Mouse (Mus musculus) splenic B cell, adult 2 months (primary cell): Measurements from ENCODE around the gene Gm10260.

ENCODE experiments used
- DNase-seq: peaks from one replicate; pipeline ENCODE4 v3.0.0-alpha.2; 2011; ENCODE audit warnings: low read depth, low spot score
- H3K27me3 ChIP-seq: 2 replicates; pipeline ENCODE4 v1.6.1; 2012; ENCODE audit warnings: mild to moderate bottlenecking, low read length, moderate library complexity, mixed read lengths; ENCODE audit not compliant: control insufficient read depth, poor library complexity, insufficient read depth, severe bottlenecking
- H3K36me3 ChIP-seq: 2 replicates; pipeline ENCODE4 v1.6.1; 2012; ENCODE audit warnings: mild to moderate bottlenecking, low read length, moderate library complexity, mixed read lengths; ENCODE audit not compliant: control insufficient read depth, poor library complexity, insufficient read depth, severe bottlenecking

Gene Gm10260

GRCm38 (mm10) chr13:97779657-97780445, 19.4 kb upstream of the Gm10260 start:
- no peaks in the 10 kb centered on the region for H3K27me3 ChIP-seq
- no peak for DNase-seq
- H3K36me3 ChIP-seq = no peaks in the 10 kb centered on the region

DNA sequence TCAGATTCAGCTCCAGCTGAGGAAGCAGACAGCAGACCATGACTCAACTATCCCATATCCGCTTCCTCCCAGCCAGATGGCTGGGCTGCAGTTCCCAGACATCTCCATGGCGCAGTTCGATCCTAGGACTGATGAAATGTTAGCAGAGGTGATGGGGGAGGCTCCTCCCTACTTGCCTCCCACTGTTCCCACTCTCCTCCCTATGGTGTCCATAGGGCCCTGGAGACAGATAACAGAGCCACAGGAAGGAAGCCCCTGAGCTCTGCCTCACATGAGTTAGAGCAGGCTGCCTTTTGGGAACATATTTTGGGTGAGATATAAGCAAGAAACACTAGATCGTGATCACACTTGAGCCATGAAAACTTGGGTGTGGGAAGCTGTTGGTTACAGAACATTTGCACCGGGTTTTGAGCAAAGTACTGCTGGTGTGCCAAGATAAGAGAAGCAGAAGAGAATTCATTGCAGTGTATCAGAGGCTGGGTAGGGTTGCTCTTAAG, 18.3 kb upstream of the Gm10260 start:
- no peak for DNase-seq
- H3K27me3 ChIP-seq = no peaks in the 10 kb centered on the region
- H3K36me3 ChIP-seq = no peaks in the 10 kb centered on the region

DNA sequence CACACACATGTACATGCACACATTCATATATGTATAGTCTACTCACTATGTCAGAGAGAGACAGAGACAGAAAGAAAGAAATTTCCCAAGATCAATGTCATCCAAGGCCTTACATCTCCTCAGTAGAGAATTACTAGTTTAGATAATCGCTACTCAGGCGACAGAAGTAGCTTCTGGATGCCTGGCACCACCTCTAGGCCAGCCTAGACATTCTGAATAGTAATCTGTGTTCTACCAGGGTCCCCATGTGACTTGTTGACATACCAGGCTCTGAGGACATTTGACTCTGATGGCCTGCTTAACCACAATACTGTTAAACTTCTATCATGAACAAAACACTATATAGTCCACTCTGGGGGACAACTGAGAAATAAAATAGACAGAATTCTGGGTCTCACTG, 17.2 kb upstream of the Gm10260 start:
- no peaks in the 10 kb centered on the region for H3K36me3 ChIP-seq
- no peaks in the 10 kb centered on the region for H3K27me3 ChIP-seq
- no peak for DNase-seq

DNA sequence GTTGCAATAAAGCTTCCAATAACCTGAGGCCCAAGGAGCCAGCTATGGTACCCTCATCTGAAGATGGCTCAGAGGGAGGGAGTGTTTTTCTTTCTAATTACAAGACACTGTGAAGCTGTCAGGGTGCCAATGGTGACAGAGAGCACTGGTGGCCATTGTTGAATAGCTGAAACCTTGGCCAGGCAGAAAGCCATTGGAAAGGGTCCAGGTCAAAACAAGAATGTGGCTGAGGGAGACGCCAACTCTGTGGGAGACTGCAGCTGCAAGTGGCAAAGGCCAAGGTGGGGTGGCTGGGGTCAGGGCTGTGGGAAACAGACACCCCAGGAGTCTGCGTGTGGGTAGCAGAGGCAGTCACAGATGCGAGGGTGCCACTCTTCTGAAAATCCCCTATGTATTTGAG, 16.3 kb upstream of the Gm10260 start:
- no peak for DNase-seq
- Histone ChIP-seq H3K27me3 (no peaks in the 10 kb centered on the region), H3K36me3 (no peaks in the 10 kb centered on the region)

DNA sequence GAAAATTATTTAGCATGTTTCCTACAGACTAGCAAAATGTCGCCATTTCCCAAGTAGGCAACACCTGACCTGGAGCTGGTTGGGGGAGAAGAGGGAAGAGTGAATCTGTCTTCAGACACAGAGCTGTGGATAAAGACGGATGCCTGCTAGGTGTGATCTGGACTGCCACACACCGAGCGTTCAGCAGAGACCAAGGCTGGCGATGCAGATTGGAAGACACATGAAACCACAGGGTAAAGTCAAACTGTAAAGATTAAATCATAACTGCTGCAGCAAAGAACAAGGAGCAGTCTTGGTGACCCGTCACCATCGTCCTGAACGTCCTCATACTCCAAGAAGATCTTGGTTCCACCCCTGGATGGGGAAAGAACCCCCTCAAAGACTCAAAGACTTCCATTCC, 15.5 kb upstream of the Gm10260 start:
- no peak for DNase-seq
- Histone ChIP-seq H3K27me3 (no peaks in the 10 kb centered on the region), H3K36me3 (no peaks in the 10 kb centered on the region)

GRCm38 (mm10) chr13:97774740-97775425, 14.5 kb upstream of the Gm10260 start:
- DNase-seq = no peak
- no peaks in the 10 kb centered on the region for H3K27me3 ChIP-seq
- no peaks in the 10 kb centered on the region for H3K36me3 ChIP-seq

GRCm38 (mm10) chr13:97769205-97769604, 8.8 kb upstream of the Gm10260 start:
- DNase-seq = no peak
- no peaks in the 10 kb centered on the region for H3K27me3 ChIP-seq
- no peaks in the 10 kb centered on the region for H3K36me3 ChIP-seq

DNA sequence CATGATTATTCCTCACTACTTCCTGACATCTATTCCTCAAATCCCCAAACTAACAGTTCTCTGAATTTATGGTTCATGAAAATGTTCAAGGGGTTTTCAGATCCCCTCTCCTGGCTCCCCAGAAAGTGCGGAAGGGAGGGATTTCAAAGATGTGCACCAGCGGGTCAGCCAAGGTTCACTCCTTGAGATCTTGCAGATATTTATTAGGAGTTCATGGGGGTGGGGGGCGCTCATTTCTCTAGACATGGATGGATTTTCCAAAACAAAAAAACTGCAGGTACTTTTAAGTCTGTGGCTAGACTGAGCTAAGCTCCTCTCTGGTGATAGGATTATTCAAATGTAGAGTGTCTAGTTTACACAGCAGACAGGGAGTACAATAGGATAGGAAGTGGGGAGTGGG, 8.4 kb upstream of the Gm10260 start:
- Histone ChIP-seq H3K36me3 (no peaks in the 10 kb centered on the region), H3K27me3 (no peaks in the 10 kb centered on the region)
- DNase-seq = no peak

DNA sequence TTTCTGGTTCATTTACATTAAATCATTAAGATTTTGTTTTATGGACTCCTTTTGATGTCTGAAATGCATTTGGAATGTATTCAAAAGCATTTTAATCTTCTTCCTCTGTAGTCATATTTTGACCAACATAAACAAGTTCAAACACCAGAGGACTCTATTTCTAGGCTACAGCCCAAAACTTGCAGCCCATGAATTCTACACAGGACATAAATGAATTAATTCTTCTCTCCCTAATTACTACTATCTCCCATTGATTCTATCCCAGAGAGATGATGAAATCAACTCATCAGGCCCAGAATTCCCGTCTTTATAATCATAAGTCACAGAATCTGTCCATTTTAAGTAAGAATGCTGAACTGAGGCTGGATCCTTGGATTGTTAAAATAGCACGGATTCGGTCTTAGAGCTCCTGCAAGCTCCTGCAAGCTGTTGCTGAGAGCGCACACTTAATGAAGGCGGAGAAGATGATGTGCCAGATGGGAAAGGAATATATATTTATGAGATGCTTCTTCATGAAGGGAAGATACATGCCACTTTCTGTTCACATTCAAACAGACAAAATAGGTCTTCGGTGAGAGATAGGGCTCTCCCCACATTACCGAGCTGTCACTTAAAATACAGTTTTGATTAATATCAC, 7.7 kb upstream of the Gm10260 start:
- no peak for DNase-seq
- Histone ChIP-seq H3K27me3 (no peaks in the 10 kb centered on the region), H3K36me3 (no peaks in the 10 kb centered on the region)

DNA sequence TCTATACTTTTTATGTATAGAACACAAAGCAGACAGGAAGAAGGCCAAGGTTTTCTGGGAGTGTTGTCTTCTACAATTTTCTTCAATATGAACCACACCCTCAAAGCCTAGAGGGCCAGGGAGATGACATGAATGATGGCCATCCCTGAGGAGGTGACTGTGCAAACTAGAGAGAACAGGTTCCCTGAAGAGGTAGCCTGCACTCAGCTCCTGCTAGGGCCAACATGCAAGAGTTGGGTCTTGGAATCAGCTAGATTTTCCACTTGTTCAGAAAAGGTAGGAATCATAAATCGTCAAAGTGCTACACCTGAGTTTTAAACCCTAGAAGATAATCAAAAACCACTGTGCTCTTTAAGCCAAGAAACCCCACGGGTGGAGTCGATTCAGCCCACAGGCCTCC, 6.2 kb upstream of the Gm10260 start:
- no peaks in the 10 kb centered on the region for H3K27me3 ChIP-seq
- no peak for DNase-seq
- no peaks in the 10 kb centered on the region for H3K36me3 ChIP-seq

DNA sequence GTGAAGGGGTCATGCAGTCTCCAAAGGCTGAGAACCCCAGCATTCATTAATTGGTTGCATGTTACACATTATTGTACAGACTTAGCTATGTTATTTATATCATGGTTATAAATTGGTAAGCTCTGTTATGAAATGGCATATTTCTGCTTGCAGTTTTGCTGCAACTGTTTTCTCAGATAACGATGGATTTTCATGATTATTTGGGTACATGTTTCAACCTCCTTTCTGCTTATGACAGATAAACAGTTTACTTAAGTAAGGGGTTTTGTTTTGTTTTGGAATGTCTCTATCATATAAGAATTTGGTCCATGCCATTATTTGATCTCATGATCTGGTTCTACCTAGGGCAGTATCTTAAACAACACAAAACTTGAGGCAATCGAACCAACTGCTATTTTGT, 5.5 kb upstream of the Gm10260 start:
- Histone ChIP-seq H3K27me3 (no peaks in the 10 kb centered on the region), H3K36me3 (no peaks in the 10 kb centered on the region)
- DNase-seq = no peak

DNA sequence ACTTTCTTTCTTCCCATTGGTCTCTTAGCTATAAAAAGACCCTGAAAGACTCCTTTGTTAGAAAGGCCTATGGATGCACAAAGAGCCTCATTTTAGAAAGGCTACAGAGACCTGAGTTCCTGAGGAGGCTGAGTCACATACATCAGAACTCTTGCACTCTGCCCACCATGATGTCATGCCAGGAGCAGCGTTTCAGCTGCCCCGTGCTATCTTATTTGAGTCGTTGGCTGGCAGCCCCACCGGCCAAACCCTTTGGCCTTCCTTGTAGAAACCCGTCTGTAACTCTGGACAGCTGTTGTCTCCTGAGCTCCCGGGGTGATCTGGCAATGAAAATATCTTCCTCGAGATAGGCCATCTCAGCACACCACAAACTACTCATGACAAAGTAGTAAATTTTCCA, 3.6 kb upstream of the Gm10260 start:
- Histone ChIP-seq H3K27me3 (no peaks in the 10 kb centered on the region), H3K36me3 (no peaks in the 10 kb centered on the region)
- no peak for DNase-seq

- no peaks in the 10 kb centered on the region for H3K27me3 ChIP-seq
- no peaks in the 10 kb centered on the region for H3K36me3 ChIP-seq
- DNase-seq = no peak
These were observed 3.0 kb upstream of the Gm10260 start for GRCm38 (mm10) chr13:97763436-97763835.

DNA sequence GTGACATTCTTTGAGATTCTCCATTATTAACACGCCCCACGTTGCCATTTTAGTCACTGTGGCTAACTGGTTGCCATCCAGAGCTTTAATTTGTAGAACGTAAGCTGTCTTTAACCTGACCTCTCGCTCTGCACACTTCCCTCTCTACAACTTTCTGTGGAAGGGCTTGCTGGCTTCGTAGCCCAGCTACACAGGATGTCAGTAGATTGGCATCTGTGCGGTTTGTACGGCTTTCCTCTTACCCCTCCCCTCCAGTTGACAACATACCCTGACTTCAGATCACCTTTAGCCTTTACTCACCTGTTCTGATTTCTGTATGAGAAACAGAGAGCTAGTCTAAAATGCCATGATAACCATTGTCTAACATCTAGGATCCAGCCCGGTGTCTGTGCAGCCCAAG, 1.7 kb upstream of the Gm10260 start:
- Histone ChIP-seq H3K36me3 (no peaks in the 10 kb centered on the region), H3K27me3 (no peaks in the 10 kb centered on the region)
- no peak for DNase-seq

DNA sequence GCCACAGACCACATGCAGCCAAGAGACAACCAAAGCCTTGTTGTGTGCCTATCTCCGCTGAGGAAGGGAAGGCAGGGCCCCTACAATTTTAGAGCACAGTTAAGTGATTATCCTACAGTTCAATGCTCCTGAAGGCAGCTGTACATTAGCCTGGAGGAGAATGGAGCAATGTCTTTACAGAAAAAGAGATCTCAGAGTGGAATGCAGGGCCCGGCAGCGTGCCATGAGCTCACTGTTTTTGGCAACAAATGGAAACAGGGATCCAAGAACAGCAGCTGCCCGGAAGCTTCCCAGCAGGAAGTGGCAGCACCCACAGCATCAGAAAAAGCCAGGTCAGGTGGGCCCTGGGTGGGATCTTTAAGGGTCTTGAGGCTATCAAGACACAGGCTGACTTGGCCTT, 3.4 kb downstream of the Gm10260 start:
- no peaks in the 10 kb centered on the region for H3K27me3 ChIP-seq
- no peaks in the 10 kb centered on the region for H3K36me3 ChIP-seq
- no peak for DNase-seq
